Mouse (Mus musculus) brain, embryonic 14.5 days (tissue): ENCODE measurements at regions not wholly inside any gene's neighbourhood (a gene's known extent, or its start where the extent isn't known, plus 50 kb on each side); places are given as distances from the start of the nearest gene placed in this dataset.

ENCODE experiments used
- CTCF ChIP-seq: fragments of 200-500 bp; IDR thresholded peaks from 2 replicates; pipeline ENCODE4 v1.5.1; 2012; ENCODE audit warnings: inconsistent platforms, mild to moderate bottlenecking, moderate library complexity, borderline replicate concordance; ENCODE audit not compliant: insufficient read depth, insufficient read length; ENCODE audit errors: extremely low read depth
- POLR2A ChIP-seq: fragments of 200-500 bp; IDR thresholded peaks from 2 replicates; pipeline ENCODE4 v1.6.1; 2012; ENCODE audit warnings: mild to moderate bottlenecking, inconsistent platforms, borderline replicate concordance; ENCODE audit not compliant: poor library complexity, insufficient read depth, insufficient read length, severe bottlenecking; ENCODE audit errors: extremely low read depth

DNA sequence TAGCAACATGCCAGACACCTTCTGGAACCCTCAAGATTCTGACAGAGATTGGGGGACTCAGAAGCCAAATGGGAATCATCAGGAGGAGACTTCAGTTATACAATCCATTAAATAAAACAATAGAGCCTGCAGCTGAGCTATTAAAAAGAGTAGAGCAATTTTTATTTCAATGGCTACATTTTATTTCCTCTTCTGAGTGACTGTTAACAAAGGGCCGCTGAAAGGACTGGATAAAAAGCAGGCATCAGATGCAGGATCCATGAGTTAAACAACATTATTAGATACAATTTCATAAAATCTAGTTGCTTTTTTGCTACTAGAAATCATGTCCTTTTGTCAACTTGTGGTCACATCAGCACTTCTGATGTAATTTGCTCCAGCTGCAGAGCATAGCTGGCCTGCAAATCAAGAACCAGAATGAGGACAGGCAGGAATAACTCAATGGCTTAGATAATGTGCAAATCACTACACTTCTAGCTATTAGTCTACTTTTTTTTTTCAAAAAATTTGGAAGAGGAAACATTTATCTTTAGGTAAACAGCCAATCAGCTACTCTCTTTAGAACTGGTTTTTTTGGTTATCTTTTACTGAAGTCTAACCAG is 529.5 kb upstream of the Mef2c start:
- TF ChIP-seq CTCF (no peak), POLR2A (no peak)
